Mouse (Mus musculus) thymus, adult 2 months (tissue): ENCODE measurements around the gene Ash1l.
"Not testable (repeated sequence)": the region's sequence is repeated elsewhere in the genome, so short reads cannot be mapped to it uniquely, and the experiment has no call there.

Experiments
- CTCF ChIP-seq: fragments of 200-500 bp; IDR thresholded peaks from 2 replicates; pipeline ENCODE4 v1.5.1; 2012; ENCODE audit warnings: mild to moderate bottlenecking, control low read depth, low read length, moderate library complexity, borderline replicate concordance; ENCODE audit not compliant: control insufficient read depth, poor library complexity, insufficient read depth; ENCODE audit errors: extremely low read depth
- POLR2A ChIP-seq: fragments of 200-500 bp; IDR thresholded peaks from 2 replicates; pipeline ENCODE4 v1.6.1; 2012; ENCODE audit warnings: mild to moderate bottlenecking, low read length, control low read depth, moderate library complexity; ENCODE audit not compliant: control insufficient read depth, poor library complexity, insufficient read depth; ENCODE audit errors: extremely low read depth

GRCm38 (mm10) chr3:89082287-89082686 lies 131.9 kb downstream of the Ash1l start:
- not testable (repeated sequence) for TF ChIP-seq CTCF, POLR2A
